1 mouse cellular context compared by ENCODE assay signal in the genomic region with DNA sequence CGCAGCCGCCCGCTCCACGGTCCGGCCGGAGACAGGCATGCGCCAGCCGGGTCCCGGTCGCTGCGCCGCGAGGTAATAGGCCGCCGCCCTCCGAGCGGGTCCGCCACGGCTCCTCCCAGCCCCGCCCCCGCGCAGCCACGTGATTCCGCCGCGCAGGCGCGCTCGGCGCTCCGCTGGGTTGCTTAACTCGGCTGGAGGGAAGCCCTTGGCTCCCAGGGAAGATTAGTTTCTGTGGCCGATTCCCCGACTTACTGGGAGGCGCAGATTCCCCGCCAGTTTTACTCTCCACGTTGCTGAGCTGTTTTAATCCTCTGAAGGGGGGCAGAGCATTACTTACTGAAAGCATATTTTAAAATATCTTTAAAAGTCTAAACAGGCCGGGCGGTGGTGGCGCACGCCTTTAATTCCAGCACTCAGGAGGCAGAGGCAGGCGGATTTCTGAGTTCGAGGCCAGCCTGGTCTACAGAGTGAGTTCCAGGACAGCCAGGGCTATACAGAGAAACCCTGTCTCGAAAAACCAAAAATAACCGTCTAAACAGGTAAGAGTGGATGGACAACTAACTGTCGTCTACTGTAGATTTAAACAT.
TF ChIP-seq lines count a peak whose summit lies in the region.

A gene (minus strand): TSS at position 69 of the 587 bp plus-strand sequence.

TF ChIP-seq in MEL, 35 proteins besides CTCF, POLR2A, EP300 and RAD21 (continued from another document):
- TF ChIP-seq MEF2A (IDR thresholded peaks at IDR 0.05; ENCODE audit: extremely low read depth, insufficient replicate concordance, low read depth, low read length, poor library complexity, severe bottlenecking) (no peak), JUND (IDR thresholded peaks at IDR 0.05; ENCODE audit: low read depth, low read length) (no peak)
